Mouse (Mus musculus) CH12.LX (cell line): Measurements from ENCODE around the gene Troap. TPM values are rescaled to one million over a fixed set of nuclear protein-coding genes. Genes with fewer than 3 reads are reported as not detected.
A peak's percentile ranks its signal among the peaks of the same experiment; 100 is the strongest.

Source experiments
- DNase-seq: peaks from one replicate; pipeline ENCODE4 v3.0.0-alpha.2; 2013; ENCODE audit errors: extremely low read depth
- H3K27ac ChIP-seq: 2 replicates; pipeline ENCODE4 v1.5.1; 2012; ENCODE audit warnings: low read depth, mild to moderate bottlenecking, control low read depth, moderate library complexity; ENCODE audit not compliant: insufficient read depth
- H3K27me3 ChIP-seq: replicated peaks from 2 replicates; pipeline ENCODE3; 2012; ENCODE audit warnings: inconsistent platforms
- H3K36me3 ChIP-seq, 2 experiments: replicated peaks in 1 of 2; 2 replicates each; pipeline versions ENCODE3 to v1.6.1; 2012; ENCODE audit warnings: inconsistent platforms in 1 of 2, low read length in 1 of 2, mild to moderate bottlenecking in 1 of 2, mixed read lengths in 1 of 2, moderate library complexity in 1 of 2; ENCODE audit not compliant: control insufficient read depth in 1 of 2, insufficient read depth in 1 of 2
- H3K4me1 ChIP-seq, 2 experiments: 2 replicates each; pipeline ENCODE4 v1.6.1; 2012; ENCODE audit warnings: inconsistent platforms in 1 of 2, moderate library complexity in 1 of 2; ENCODE audit not compliant: insufficient read depth in 2 of 2, control insufficient read depth in 1 of 2
- H3K4me2 ChIP-seq: 2 replicates; pipeline ENCODE4 v1.6.1; 2012; ENCODE audit warnings: low read depth, mild to moderate bottlenecking, control low read depth; ENCODE audit not compliant: poor library complexity, insufficient read depth, severe bottlenecking
- H3K4me3 ChIP-seq, 3 experiments: fragments of 150-350 bp in 1 of 3; sonication (generic) in 1 of 3; replicated peaks in 1 of 3; 2 replicates each; pipeline versions ENCODE3 to v1.5.1; 2011 to 2012; ENCODE audit warnings: low read depth in 2 of 3, low read length in 2 of 3, mild to moderate bottlenecking in 2 of 3, moderate library complexity in 2 of 3, control low read depth in 1 of 3, improper control_type of control experiment in 1 of 3, inconsistent platforms in 1 of 3, mixed read lengths in 1 of 3; ENCODE audit not compliant: poor library complexity in 1 of 3
- H3K79me2 ChIP-seq: replicated peaks from 2 replicates; pipeline ENCODE4 v1.6.1; 2012; ENCODE audit warnings: mild to moderate bottlenecking, moderate library complexity; ENCODE audit not compliant: control insufficient read depth, poor library complexity, insufficient read depth, severe bottlenecking; ENCODE audit errors: extremely low read depth
- H3K9ac ChIP-seq: 2 replicates; pipeline ENCODE4 v1.6.1; 2012; ENCODE audit warnings: low read depth, mild to moderate bottlenecking, control low read depth, moderate library complexity; ENCODE audit not compliant: insufficient read depth
- H3K9me3 ChIP-seq: replicated peaks from 2 replicates; pipeline ENCODE3; 2012; ENCODE audit warnings: low read length, inconsistent platforms, mixed read lengths
- CHD1 ChIP-seq: IDR thresholded peaks from 2 replicates; pipeline ENCODE4 v1.6.1; 2012; ENCODE audit warnings: low read depth, low read length, improper control_type of control experiment, inconsistent platforms
- CHD2 ChIP-seq: IDR thresholded peaks from 2 replicates; pipeline ENCODE4 v1.6.1; 2011; ENCODE audit warnings: low read length, improper control_type of control experiment
- CTCF ChIP-seq, 2 experiments: IDR thresholded peaks in 1 of 2; conservative IDR thresholded peaks in 1 of 2; 2 replicates each; pipeline ENCODE4 v1.5.1; 2011 to 2012; ENCODE audit warnings: low read depth in 2 of 2, low read length in 2 of 2, improper control_type of control experiment in 1 of 2, inconsistent platforms in 1 of 2, mild to moderate bottlenecking in 1 of 2, moderate library complexity in 1 of 2
- E2F4 ChIP-seq: IDR thresholded peaks from 2 replicates; pipeline ENCODE4 v1.6.1; 2011; ENCODE audit warnings: low read depth, low read length, improper control_type of control experiment; ENCODE audit not compliant: insufficient replicate concordance
- ELF1 ChIP-seq: IDR thresholded peaks from 2 replicates; pipeline ENCODE4 v1.6.1; 2014; ENCODE audit warnings: low read depth, mild to moderate bottlenecking, inconsistent platforms, low read length, improper control_type of control experiment
- EP300 ChIP-seq: IDR thresholded peaks from 2 replicates; pipeline ENCODE4 v1.6.1; 2011; ENCODE audit warnings: low read length, improper control_type of control experiment
- ETS1 ChIP-seq: conservative IDR thresholded peaks from 2 replicates; pipeline ENCODE4 v1.6.1; 2012; ENCODE audit warnings: low read depth, mild to moderate bottlenecking, inconsistent platforms, low read length, improper control_type of control experiment, moderate library complexity
- GABPA ChIP-seq: IDR thresholded peaks from 2 replicates; pipeline ENCODE4 v1.6.1; 2012; ENCODE audit warnings: low read depth, low read length, improper control_type of control experiment, inconsistent platforms; ENCODE audit not compliant: insufficient replicate concordance
- IRF4 ChIP-seq: IDR thresholded peaks from 2 replicates; pipeline ENCODE4 v1.6.1; 2014; ENCODE audit warnings: low read depth, mild to moderate bottlenecking, inconsistent platforms, low read length, improper control_type of control experiment
- JUN ChIP-seq: IDR thresholded peaks from 2 replicates; pipeline ENCODE4 v1.6.1; 2011; ENCODE audit warnings: low read depth, mild to moderate bottlenecking, low read length, improper control_type of control experiment, moderate library complexity; ENCODE audit not compliant: insufficient read depth
- JUND ChIP-seq: conservative IDR thresholded peaks from 2 replicates; pipeline ENCODE4 v1.6.1; 2011; ENCODE audit warnings: low read depth, low read length, improper control_type of control experiment
- KAT2A ChIP-seq: IDR thresholded peaks from 2 replicates; pipeline ENCODE4 v1.6.1; 2012; ENCODE audit warnings: low read length, improper control_type of control experiment, inconsistent platforms; ENCODE audit not compliant: insufficient replicate concordance
- MAFK ChIP-seq: IDR thresholded peaks from 2 replicates; pipeline ENCODE4 v1.6.1; 2011; ENCODE audit warnings: low read length, improper control_type of control experiment; ENCODE audit not compliant: insufficient replicate concordance
- MAX ChIP-seq: IDR thresholded peaks from 2 replicates; pipeline ENCODE4 v1.6.1; 2011; ENCODE audit warnings: low read length, improper control_type of control experiment
- MEF2A ChIP-seq: IDR thresholded peaks from 2 replicates; pipeline ENCODE4 v1.6.1; 2014; ENCODE audit warnings: low read depth, mild to moderate bottlenecking, inconsistent platforms, low read length, improper control_type of control experiment, borderline replicate concordance
- MYC ChIP-seq: IDR thresholded peaks from 2 replicates; pipeline ENCODE4 v1.6.1; 2011; ENCODE audit warnings: low read depth, mild to moderate bottlenecking, improper control_type of control experiment, low read length
- NELFE ChIP-seq: IDR thresholded peaks from 2 replicates; pipeline ENCODE4 v1.6.1; 2011; ENCODE audit warnings: low read depth, low read length, improper control_type of control experiment
- NRF1 ChIP-seq: IDR thresholded peaks from 2 replicates; pipeline ENCODE4 v1.6.1; 2014; ENCODE audit warnings: low read depth, mild to moderate bottlenecking, inconsistent platforms, low read length, improper control_type of control experiment, moderate library complexity
- PAX5 ChIP-seq: IDR thresholded peaks from 2 replicates; pipeline ENCODE4 v1.6.1; 2012; ENCODE audit warnings: low read length, inconsistent platforms, mixed read lengths
- POLR2A ChIP-seq: IDR thresholded peaks from 2 replicates; pipeline ENCODE4 v1.6.1; 2011; ENCODE audit warnings: low read depth, mild to moderate bottlenecking, improper control_type of control experiment, low read length
- RAD21 ChIP-seq: IDR thresholded peaks from 2 replicates; pipeline ENCODE4 v1.6.1; 2011; ENCODE audit warnings: low read depth, mild to moderate bottlenecking, low read length, improper control_type of control experiment, moderate library complexity
- RCOR1 ChIP-seq: conservative IDR thresholded peaks from 2 replicates; pipeline ENCODE4 v1.6.1; 2012; ENCODE audit warnings: low read depth, mild to moderate bottlenecking, inconsistent platforms, low read length, improper control_type of control experiment
- SIN3A ChIP-seq: IDR thresholded peaks from 2 replicates; pipeline ENCODE4 v1.6.1; 2012; ENCODE audit warnings: low read length, improper control_type of control experiment, inconsistent platforms
- TBP ChIP-seq: conservative IDR thresholded peaks from 2 replicates; pipeline ENCODE4 v1.6.1; 2011; ENCODE audit warnings: low read depth, low read length, improper control_type of control experiment
- TCF12 ChIP-seq: IDR thresholded peaks from 2 replicates; pipeline ENCODE4 v1.6.1; 2014; ENCODE audit warnings: low read depth, mild to moderate bottlenecking, inconsistent platforms, low read length, improper control_type of control experiment
- UBTF ChIP-seq: IDR thresholded peaks from 2 replicates; pipeline ENCODE4 v1.6.1; 2012; ENCODE audit warnings: low read depth, mild to moderate bottlenecking, inconsistent platforms, low read length, improper control_type of control experiment, moderate library complexity
- USF2 ChIP-seq: conservative IDR thresholded peaks from 2 replicates; pipeline ENCODE4 v1.6.1; 2011; ENCODE audit warnings: low read depth, low read length, improper control_type of control experiment
- ZC3H11A ChIP-seq: IDR thresholded peaks from 2 replicates; pipeline ENCODE4 v1.6.1; 2012; ENCODE audit warnings: low read depth, mild to moderate bottlenecking, inconsistent platforms, low read length, improper control_type of control experiment
- ZKSCAN1 ChIP-seq: IDR thresholded peaks from 2 replicates; pipeline ENCODE4 v1.6.1; 2012; ENCODE audit warnings: low read depth, inconsistent platforms, low read length, improper control_type of control experiment, borderline replicate concordance
- ZMIZ1 ChIP-seq: IDR thresholded peaks from 2 replicates; pipeline ENCODE4 v1.6.1; 2012; ENCODE audit warnings: low read depth, mild to moderate bottlenecking, inconsistent platforms, low read length, improper control_type of control experiment
- dilution Hi-C: fragments of 300-500 bp; cut with MboI; formaldehyde crosslinking; loops from 2 replicates; pipeline ENCODE4 v1.14.3; 2020; ENCODE audit warnings: low sequenced_read_pairs; ENCODE audit not compliant: extremely low pct_unique_long_range_greater_than_20kb, extremely low pct_ligation_motif_present
- in situ Hi-C: fragments of 300-500 bp; cut with MboI; formaldehyde crosslinking; loops from 3 replicates; pipeline ENCODE4 v1.14.3; 2019; ENCODE audit warnings: low sequenced_read_pairs, low pct_ligation_motif_present, low pct_unique_long_range_greater_than_20kb, mixed read lengths
- polyA plus RNA-seq: library from polyadenylated mRNA; unstranded; fragments of >175 nt; gene quantifications from 2 replicates; pipeline ENCODE4 v1.2.1, GENCODE M21; 2012; ENCODE audit warnings: low read depth; ENCODE audit not compliant: insufficient read length
- total RNA-seq, 2 experiments: library from RNA; depleted of rRNA; stranded (reverse); fragments of 300-350 nt in 1 of 2; fragments of >200 nt in 1 of 2; gene quantifications; 2 replicates each; pipeline ENCODE4 v1.2.3; 2012 to 2014

The Troap gene
- total RNA-seq (2012; rRNA removed) (17.8 and 25.0 TPM in 2 replicates), total RNA-seq (2014; rRNA removed) (19.2 and 20.2 TPM in 2 replicates), polyA plus RNA-seq (61.0 and 74.2 TPM in 2 replicates)

- dilution Hi-C loops, result no loop called here
- peak within 1 kb of the TSS; percentile 80 for H3K27ac ChIP-seq
- peaks cover 5% of the 10 kb centered on the region for H3K9me3 ChIP-seq
Observed at GRCm38 (mm10) chr15:99074019-99074599, at the start of gene Troap. Gene Troap, plus strand, starts transcription at chr15:99074575.

GRCm38 (mm10) chr15:99024668-99025314, 49.6 kb upstream of the Troap start:
- H3K27ac ChIP-seq, result no peak overlapping the region
- in situ Hi-C loops, result no loop called here
- no peak for TF ChIP-seq MEF2A
- no peak for TF ChIP-seq NRF1
- no peak for TF ChIP-seq KAT2A
- TF ChIP-seq UBTF, result no peak
- TF ChIP-seq ELF1, result no peak
- TF ChIP-seq TCF12, result no peak
- no peak for TF ChIP-seq CHD2
- TF ChIP-seq CHD1, result no peak
- TF ChIP-seq GABPA, result no peak
- peak; percentile 26; the same call in 1 of the 2 replicates for TF ChIP-seq POLR2A
- TF ChIP-seq PAX5, result no peak
- TF ChIP-seq JUN, result no peak
- TF ChIP-seq NELFE, result no peak
- no peak for TF ChIP-seq E2F4
- no peak for TF ChIP-seq SIN3A
- peak; percentile 87 to 90 for TF ChIP-seq CTCF (conservative IDR thresholded peaks at IDR 0.05 in 1 of 2, IDR thresholded peaks at IDR 0.05 in 1 of 2; ENCODE audit: low read depth in 2 of 2, low read length in 2 of 2)
- no peak for TF ChIP-seq TBP
- TF ChIP-seq MYC, result 0 out of 2 replicates have a peak, but pooled peaks have one; percentile 45
- no peak for TF ChIP-seq ETS1
- no peak for TF ChIP-seq MAFK
- no peak for TF ChIP-seq RCOR1
- TF ChIP-seq ZC3H11A, result no peak
- 0 out of 2 replicates have a peak, but pooled peaks have one; percentile 25 for TF ChIP-seq MAX
- TF ChIP-seq USF2, result no peak
- TF ChIP-seq EP300, result no peak
- TF ChIP-seq IRF4, result no peak
- TF ChIP-seq JUND, result 0 out of 2 replicates have a peak, but pooled peaks have one; percentile 9
- no peak for TF ChIP-seq ZMIZ1

More at GRCm38 (mm10) chr15:99074019-99074599, at the start of gene Troap:
- Histone ChIP-seq H3K79me2 (peaks cover 11% of the 10 kb centered on the region), H3K36me3 (peaks cover 25 to 30% of the 10 kb centered on the region in 2 experiments), H3K4me1 (peaks cover 6 to 34% of the 10 kb centered on the region in 2 experiments; a peak in 3 of 4 replicates), H3K4me2 (peak within 1 kb of the TSS; percentile 88), H3K27me3 (peaks cover 11% of the 10 kb centered on the region), H3K9ac (peak within 1 kb of the TSS; percentile 95), H3K4me3 (peak within 1 kb of the TSS; percentile 68 to 82 (median 77))
- in situ Hi-C loops, result no loop called here
- DNase-seq, result peak; percentile 37
- TF ChIP-seq CTCF (conservative IDR thresholded peaks at IDR 0.05 in 1 of 2, IDR thresholded peaks at IDR 0.05 in 1 of 2; ENCODE audit: low read depth in 2 of 2, low read length in 2 of 2) (no peak), ZKSCAN1 (no peak), RAD21 (no peak), MEF2A (no peak), ZMIZ1 (no peak), EP300 (no peak), KAT2A (no peak)

More at GRCm38 (mm10) chr15:99024668-99025314, 49.6 kb upstream of the Troap start:
- Histone ChIP-seq H3K9me3 (peaks cover 3% of the 10 kb centered on the region), H3K79me2 (no peaks in the 10 kb centered on the region), H3K4me1 (peaks cover 0 to 10% of the 10 kb centered on the region in 2 experiments; a peak in 2 of 4 replicates), H3K27me3 (no peaks in the 10 kb centered on the region), H3K36me3 (no peaks in the 10 kb centered on the region), H3K4me3 (no peak overlapping the region), H3K9ac (no peak overlapping the region), H3K4me2 (peak overlapping the region; percentile 57; the same call in 1 of the 2 replicates)
- peak; percentile 92 for DNase-seq
- dilution Hi-C loops, result no loop called here
